Mouse (Mus musculus): Measurements from ENCODE around the gene Edem3. TPM values are rescaled to one million over a fixed set of nuclear protein-coding genes. Genes with fewer than 3 reads are reported as not detected.
"Not testable (repeated sequence)": the region's sequence is repeated elsewhere in the genome, so short reads cannot be mapped to it uniquely, and the experiment has no call there.

Edem3 gene
- polyA plus RNA-seq, 1 experiment = not detected

- WGBS = 77% methylated on average over 6 of the region's 6 CpGs
- H3K4me1 ChIP-seq (ENCODE audit: control insufficient read depth, insufficient read depth, low read length) = 0 out of 2 replicates have a peak, but pooled peaks cover 2% of the 10 kb centered on the region
- no peak overlapping the region for H3K4me3 ChIP-seq (ENCODE audit: insufficient read depth, low read depth, low read length)
- no peak overlapping the region for H3K27ac ChIP-seq (ENCODE audit: insufficient read depth, low read depth, low read length)
- TF ChIP-seq CTCF (IDR thresholded peaks at IDR 0.05; ENCODE audit: insufficient read depth, low read depth, low read length) (no peak), POLR2A (IDR thresholded peaks at IDR 0.05; ENCODE audit: insufficient read depth, low read depth, low read length) (no peak)
These were observed 28.8 kb upstream of the Edem3 start for GRCm38 (mm10) chr1:151726358-151726757.

GRCm38 (mm10) chr1:151728141-151728540 lies 27.0 kb upstream of the Edem3 start:
- over 99% methylated on average over 4 of the region's 4 CpGs for WGBS

DNA sequence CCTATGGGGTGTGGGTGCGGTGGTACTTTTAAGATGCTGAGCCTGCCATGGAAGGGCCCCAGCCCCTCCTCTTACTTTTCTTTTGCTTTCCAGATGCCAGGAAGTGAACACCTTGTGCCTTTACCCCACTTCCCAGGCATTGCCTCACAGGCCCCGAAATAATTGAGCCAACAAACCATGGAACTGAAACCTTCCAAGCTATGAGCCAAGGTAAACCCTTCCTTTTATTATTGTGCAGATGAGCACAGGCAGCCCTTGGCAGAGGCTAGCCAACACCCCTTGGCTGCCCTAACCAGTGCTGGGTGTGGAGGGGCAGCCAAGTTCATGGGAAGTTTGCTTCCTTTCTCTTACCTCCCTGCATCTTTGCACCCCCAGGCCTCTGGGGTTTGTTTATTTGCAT lies 18.0 kb upstream of the Edem3 start:
- Histone ChIP-seq H3K4me3 (ENCODE audit: insufficient read depth, low read depth, low read length) (no peak overlapping the region), H3K4me1 (ENCODE audit: control insufficient read depth, insufficient read depth, low read length) (no peaks in the 10 kb centered on the region), H3K27ac (ENCODE audit: insufficient read depth, low read depth, low read length) (no peak overlapping the region)
- 85% methylated on average over 2 of the region's 2 CpGs for WGBS
- no peak for TF ChIP-seq CTCF (IDR thresholded peaks at IDR 0.05; ENCODE audit: insufficient read depth, low read depth, low read length)
- no peak for TF ChIP-seq POLR2A (IDR thresholded peaks at IDR 0.05; ENCODE audit: insufficient read depth, low read depth, low read length)

More at GRCm38 (mm10) chr1:151728141-151728540, 27.0 kb upstream of the Edem3 start:
- no peak overlapping the region for H3K27ac ChIP-seq (ENCODE audit: insufficient read depth, low read depth, low read length)
- no peak overlapping the region for H3K4me3 ChIP-seq (ENCODE audit: insufficient read depth, low read depth, low read length)
- TF ChIP-seq POLR2A (IDR thresholded peaks at IDR 0.05; ENCODE audit: insufficient read depth, low read depth, low read length) (no peak), CTCF (IDR thresholded peaks at IDR 0.05; ENCODE audit: insufficient read depth, low read depth, low read length) (no peak)
- no peaks in the 10 kb centered on the region for H3K4me1 ChIP-seq (ENCODE audit: control insufficient read depth, insufficient read depth, low read length)

GRCm38 (mm10) chr1:151741199-151741621 lies 14.0 kb upstream of the Edem3 start:
- WGBS = 58% methylated on average over 7 of the region's 7 CpGs
- Histone ChIP-seq H3K27ac (ENCODE audit: insufficient read depth, low read depth, low read length) (no peak overlapping the region), H3K4me1 (ENCODE audit: control insufficient read depth, insufficient read depth, low read length) (no peaks in the 10 kb centered on the region), H3K4me3 (ENCODE audit: insufficient read depth, low read depth, low read length) (no peak overlapping the region)
- TF ChIP-seq POLR2A (IDR thresholded peaks at IDR 0.05; ENCODE audit: insufficient read depth, low read depth, low read length) (no peak), CTCF (IDR thresholded peaks at IDR 0.05; ENCODE audit: insufficient read depth, low read depth, low read length) (no peak)

GRCm38 (mm10) chr1:151749894-151750293 lies 5.3 kb upstream of the Edem3 start:
- H3K4me3 ChIP-seq (ENCODE audit: insufficient read depth, low read depth, low read length); H3K27ac ChIP-seq (ENCODE audit: insufficient read depth, low read depth, low read length); H3K4me1 ChIP-seq (ENCODE audit: control insufficient read depth, insufficient read depth, low read length): not testable (repeated sequence)
- WGBS = 95% methylated on average over 2 of the region's 2 CpGs

DNA sequence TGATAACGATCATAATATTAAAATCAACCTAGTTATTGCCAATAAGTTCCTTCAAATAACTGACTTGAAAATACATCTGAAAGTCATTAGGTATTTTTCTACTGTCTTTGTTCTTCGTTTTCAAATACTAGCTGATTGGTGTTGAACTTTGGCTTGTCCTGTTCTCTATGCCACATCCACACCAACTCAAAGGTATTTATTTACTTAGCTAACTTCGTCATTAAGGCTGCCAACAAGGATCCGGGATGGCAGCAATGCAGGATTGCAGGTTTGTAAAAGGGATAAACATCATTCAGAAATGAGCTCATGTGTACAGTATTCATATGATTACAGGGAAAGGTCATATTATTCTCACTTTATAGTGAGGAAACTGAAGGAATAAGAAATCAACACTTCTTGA lies 2.2 kb upstream of the Edem3 start:
- no peak overlapping the region for H3K4me3 ChIP-seq (ENCODE audit: insufficient read depth, low read depth, low read length)
- H3K27ac ChIP-seq (ENCODE audit: insufficient read depth, low read depth, low read length) = no peak overlapping the region
- H3K4me1 ChIP-seq (ENCODE audit: control insufficient read depth, insufficient read depth, low read length) = no peaks in the 10 kb centered on the region
- TF ChIP-seq CTCF (IDR thresholded peaks at IDR 0.05; ENCODE audit: insufficient read depth, low read depth, low read length) (no peak), POLR2A (IDR thresholded peaks at IDR 0.05; ENCODE audit: insufficient read depth, low read depth, low read length) (no peak)
- 80% methylated on average over 4 of the region's 4 CpGs for WGBS

DNA sequence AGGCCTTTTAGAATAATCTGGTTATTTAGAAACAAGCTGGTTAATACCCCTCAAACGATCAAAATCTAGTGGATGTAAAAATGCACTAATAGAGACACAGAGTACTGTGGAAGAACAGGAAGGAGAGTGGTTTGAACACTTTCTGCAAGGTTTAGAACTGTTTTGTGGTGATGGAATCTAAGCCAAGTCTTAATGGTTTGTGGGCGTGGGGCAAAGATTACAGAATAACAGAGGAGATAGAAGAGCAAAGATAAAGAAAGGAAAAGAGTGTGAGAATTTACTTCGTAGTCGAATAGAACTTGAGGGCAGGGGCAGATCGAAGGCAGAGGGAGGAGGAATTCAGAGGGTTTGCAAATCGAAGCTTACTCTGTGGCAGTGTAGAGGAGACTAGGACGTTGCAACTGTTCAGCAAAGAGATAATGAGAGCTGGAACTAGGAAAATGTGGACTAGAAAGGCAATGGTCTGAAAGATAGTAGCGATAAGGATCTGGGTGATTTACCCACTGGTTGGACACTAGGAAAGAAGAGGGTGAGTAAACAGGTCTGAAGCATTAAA lies 1.7 kb upstream of the Edem3 start:
- TF ChIP-seq POLR2A (IDR thresholded peaks at IDR 0.05; ENCODE audit: insufficient read depth, low read depth, low read length) (no peak), CTCF (IDR thresholded peaks at IDR 0.05; ENCODE audit: insufficient read depth, low read depth, low read length) (no peak)
- Histone ChIP-seq H3K4me1 (ENCODE audit: control insufficient read depth, insufficient read depth, low read length) (no peaks in the 10 kb centered on the region), H3K4me3 (ENCODE audit: insufficient read depth, low read depth, low read length) (no peak overlapping the region), H3K27ac (ENCODE audit: insufficient read depth, low read depth, low read length) (no peak overlapping the region)
- WGBS = 82% methylated on average over 8 of the region's 8 CpGs

- Histone ChIP-seq H3K27ac (ENCODE audit: insufficient read depth, low read depth, low read length) (no peak overlapping the region), H3K4me3 (ENCODE audit: insufficient read depth, low read depth, low read length) (no peak overlapping the region), H3K4me1 (ENCODE audit: control insufficient read depth, insufficient read depth, low read length) (no peaks in the 10 kb centered on the region)
- no peak for TF ChIP-seq POLR2A (IDR thresholded peaks at IDR 0.05; ENCODE audit: insufficient read depth, low read depth, low read length)
- TF ChIP-seq CTCF (IDR thresholded peaks at IDR 0.05; ENCODE audit: insufficient read depth, low read depth, low read length) = no peak
- WGBS = 78% methylated on average over 10 of the region's 10 CpGs
These were observed 1.1 kb upstream of the Edem3 start for GRCm38 (mm10) chr1:151754028-151754489.

GRCm38 (mm10) chr1:151755660-151756424 lies 671 bp downstream of the Edem3 start:
- Histone ChIP-seq H3K4me1 (ENCODE audit: control insufficient read depth, insufficient read depth, low read length) (no peaks in the 10 kb centered on the region), H3K4me3 (ENCODE audit: insufficient read depth, low read depth, low read length) (peak overlapping the region; percentile 80), H3K27ac (ENCODE audit: insufficient read depth, low read depth, low read length) (peak overlapping the region; percentile 72; the same call in 1 of the 2 replicates)
- WGBS = under 1% methylated on average over 36 of the region's 36 CpGs
- TF ChIP-seq POLR2A (IDR thresholded peaks at IDR 0.05; ENCODE audit: insufficient read depth, low read depth, low read length) = no peak
- TF ChIP-seq CTCF (IDR thresholded peaks at IDR 0.05; ENCODE audit: insufficient read depth, low read depth, low read length) = no peak; the same call in 1 of the 2 replicates

All from olfactory bulb, adult 2 months (tissue).